Mouse (Mus musculus) kidney, embryonic 15.5 days (tissue): ENCODE measurements around the gene Rgmb. TPM values are rescaled to one million over a fixed set of nuclear protein-coding genes. Genes with fewer than 3 reads are reported as not detected.
A peak's percentile ranks its signal among the peaks of the same experiment; 100 is the strongest.

Source experiments
- ATAC-seq: fragments of 200-750 bp; cut with Nextera tagmentation; replicated peaks from 2 replicates; pipeline ENCODE4 v1.8.0; 2017; ENCODE audit warnings: moderate TSS enrichment; ENCODE audit not compliant: low FRiP score
- H3K27ac ChIP-seq: fragments of 300-500 bp; sonication (generic); 2 replicates; pipeline ENCODE4 v1.5.1; 2015; ENCODE audit warnings: mild to moderate bottlenecking, inconsistent platforms
- H3K27me3 ChIP-seq: fragments of 300-500 bp; sonication (generic); 2 replicates; pipeline ENCODE4 v1.6.1; 2015; ENCODE audit warnings: inconsistent platforms
- H3K36me3 ChIP-seq: fragments of 300-500 bp; sonication (generic); 2 replicates; pipeline ENCODE4 v1.6.1; 2015; ENCODE audit warnings: inconsistent platforms
- H3K4me1 ChIP-seq: fragments of 300-500 bp; sonication (generic); 2 replicates; pipeline ENCODE4 v1.6.1; 2015; ENCODE audit warnings: inconsistent platforms
- H3K4me2 ChIP-seq: fragments of 300-500 bp; sonication (generic); 2 replicates; pipeline ENCODE4 v1.6.1; 2015; ENCODE audit warnings: moderate library complexity, mild to moderate bottlenecking, inconsistent platforms
- H3K4me3 ChIP-seq: fragments of 300-500 bp; sonication (generic); replicated peaks from 2 replicates; pipeline ENCODE4 v1.5.1; 2015; ENCODE audit warnings: mild to moderate bottlenecking, inconsistent platforms
- H3K9ac ChIP-seq: fragments of 300-500 bp; sonication (generic); 2 replicates; pipeline ENCODE4 v1.6.1; 2015; ENCODE audit warnings: mild to moderate bottlenecking, inconsistent platforms
- H3K9me3 ChIP-seq: fragments of 300-500 bp; sonication (generic); replicated peaks from 2 replicates; pipeline ENCODE4 v1.6.1; 2016; ENCODE audit warnings: inconsistent platforms
- WGBS: fragments of 180-500 bp; shearing (Covaris S2); methylation state at CpG from one replicate; pipeline ENCODE4 v1.1.7; 2015; ENCODE audit warnings: mixed read lengths; 5-methylcytosine and 5-hydroxymethylcytosine counted together
- polyA plus RNA-seq: library from polyadenylated mRNA; unstranded; fragments of >200 nt; fragmentation: Nextera tagmentation; extraction: Ambion mirVana; gene quantifications from 2 replicates; pipeline ENCODE4 v1.2.1, GENCODE M21; 2015

Rgmb gene
- polyA plus RNA-seq, 1 experiment from 2014 or later: 13.3 TPM

DNA sequence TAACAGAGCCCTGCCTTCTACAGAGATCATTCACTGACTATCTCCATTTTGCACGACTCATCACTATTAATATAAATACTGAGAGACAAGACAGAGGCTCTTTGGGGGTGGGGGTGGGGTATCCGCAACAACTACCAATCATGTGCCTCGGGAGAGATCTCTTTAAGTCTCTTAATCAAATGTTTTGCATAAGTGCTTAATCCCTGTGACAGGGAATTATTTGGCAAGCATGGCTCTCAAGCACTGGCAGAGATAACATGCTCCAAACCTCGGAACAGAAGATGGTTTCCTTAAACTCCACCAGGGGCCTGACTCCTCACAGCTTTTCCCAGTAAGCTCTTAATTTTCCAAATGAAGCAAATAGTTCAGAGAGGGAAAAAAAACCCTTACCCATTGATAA is 22.8 kb downstream of the Rgmb start:
- H3K4me3 ChIP-seq: no peak overlapping the region
- WGBS: 62% methylated on average over 4 of the region's 4 CpGs
- no peak overlapping the region for H3K4me2 ChIP-seq
- no peak for ATAC-seq
- H3K9ac ChIP-seq: no peak overlapping the region
- 0 out of 2 replicates have a peak overlapping the region, but pooled peaks have one; percentile 78 for H3K27ac ChIP-seq
- peaks cover 25% of the 10 kb centered on the region for H3K36me3 ChIP-seq
- H3K9me3 ChIP-seq: no peaks in the 10 kb centered on the region
- H3K4me1 ChIP-seq: peaks cover 64% of the 10 kb centered on the region
- no peaks in the 10 kb centered on the region for H3K27me3 ChIP-seq

DNA sequence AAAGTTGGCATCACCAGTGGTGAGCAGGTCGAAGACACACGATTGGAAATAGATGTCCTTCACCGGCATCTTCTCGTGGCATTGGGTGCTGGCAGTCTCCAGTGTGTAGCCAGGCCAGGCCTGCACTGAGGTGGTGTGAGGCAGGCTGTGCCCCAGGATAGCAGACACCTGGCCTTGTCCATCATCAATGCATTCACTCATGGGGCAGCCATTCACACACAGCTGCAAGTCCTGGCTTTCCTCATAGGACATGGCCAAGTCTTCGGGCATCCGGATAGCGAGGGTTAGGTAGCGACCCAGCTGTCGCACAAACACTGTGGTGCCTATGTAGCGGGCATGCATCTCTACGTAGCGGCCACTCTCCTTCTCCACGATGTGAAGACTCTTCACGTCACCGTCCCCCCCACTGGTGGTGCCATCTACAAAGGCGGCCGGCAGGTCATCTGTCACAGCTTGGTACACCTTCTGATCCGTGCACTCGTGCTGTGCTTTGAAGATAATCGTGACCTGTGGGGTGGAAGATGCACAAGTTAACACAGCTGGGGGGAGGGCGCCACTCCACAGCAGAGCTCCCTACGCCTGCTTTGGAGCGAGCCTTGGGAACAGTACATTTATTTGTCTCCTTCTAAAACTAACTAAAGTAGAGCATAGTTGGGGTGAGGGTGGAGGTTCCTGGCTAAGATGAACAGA is 23.4 kb downstream of the Rgmb start:
- Histone ChIP-seq H3K27me3 (no peaks in the 10 kb centered on the region), H3K36me3 (peaks cover 25% of the 10 kb centered on the region), H3K27ac (no peak overlapping the region), H3K4me2 (no peak overlapping the region), H3K4me1 (peaks cover 61% of the 10 kb centered on the region), H3K9me3 (no peaks in the 10 kb centered on the region), H3K9ac (no peak overlapping the region), H3K4me3 (no peak overlapping the region)
- ATAC-seq: no peak
- 88% methylated on average over 23 of the region's 23 CpGs for WGBS

GRCm38 (mm10) chr17:15804008-15804812 is 26.6 kb downstream of the Rgmb start:
- H3K4me3 ChIP-seq: no peak overlapping the region
- peaks cover 20% of the 10 kb centered on the region for H3K36me3 ChIP-seq
- WGBS: 42% methylated on average over 15 of the region's 15 CpGs
- H3K27me3 ChIP-seq: no peaks in the 10 kb centered on the region
- no peak overlapping the region for H3K9ac ChIP-seq
- no peak overlapping the region for H3K4me2 ChIP-seq
- peak; percentile 38; the same call in 1 of the 2 replicates for ATAC-seq
- H3K4me1 ChIP-seq: peaks cover 40% of the 10 kb centered on the region
- H3K27ac ChIP-seq: no peak overlapping the region
- H3K9me3 ChIP-seq: no peaks in the 10 kb centered on the region

- WGBS: 51% methylated on average over 3 of the region's 3 CpGs
- no peaks in the 10 kb centered on the region for H3K27me3 ChIP-seq
- no peak overlapping the region for H3K4me3 ChIP-seq
- H3K27ac ChIP-seq: no peak overlapping the region
- no peaks in the 10 kb centered on the region for H3K36me3 ChIP-seq
- no peak for ATAC-seq
- 0 out of 2 replicates have a peak, but pooled peaks cover 1% of the 10 kb centered on the region for H3K4me1 ChIP-seq
- H3K9me3 ChIP-seq: no peaks in the 10 kb centered on the region
- no peak overlapping the region for H3K4me2 ChIP-seq
- no peak overlapping the region for H3K9ac ChIP-seq
These were observed 31.5 kb downstream of the Rgmb start for GRCm38 (mm10) chr17:15799195-15799793.

- no peak overlapping the region for H3K9ac ChIP-seq
- 88% methylated on average over 8 of the region's 8 CpGs for WGBS
- no peak overlapping the region for H3K27ac ChIP-seq
- no peak for ATAC-seq
- no peak overlapping the region for H3K4me3 ChIP-seq
- no peaks in the 10 kb centered on the region for H3K27me3 ChIP-seq
- no peaks in the 10 kb centered on the region for H3K9me3 ChIP-seq
- no peaks in the 10 kb centered on the region for H3K4me1 ChIP-seq
- no peak overlapping the region for H3K4me2 ChIP-seq
- H3K36me3 ChIP-seq: no peaks in the 10 kb centered on the region
These were observed 40.1 kb downstream of the Rgmb start for GRCm38 (mm10) chr17:15790716-15791115.

DNA sequence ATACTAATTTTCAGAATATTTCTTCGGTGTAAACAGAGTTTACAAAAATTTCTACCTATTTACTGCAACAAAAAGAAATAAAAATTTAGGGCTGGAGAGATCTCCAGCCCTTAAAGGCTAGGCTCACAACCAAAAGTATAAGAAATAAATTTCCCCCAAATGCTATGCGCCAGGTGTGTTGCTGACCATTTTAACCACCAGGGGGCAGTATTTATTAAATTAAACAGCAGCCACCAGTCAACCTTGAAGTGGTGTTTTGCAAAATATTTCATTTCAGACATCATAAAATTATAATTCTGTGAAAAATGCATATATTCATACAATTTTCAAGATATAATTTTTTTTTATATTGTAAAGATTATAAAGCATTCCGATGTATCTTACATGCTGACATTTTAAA is 43.8 kb downstream of the Rgmb start:
- WGBS: 30% methylated on average over 3 of the region's 3 CpGs
- H3K27me3 ChIP-seq: no peaks in the 10 kb centered on the region
- no peak overlapping the region for H3K9ac ChIP-seq
- H3K9me3 ChIP-seq: no peaks in the 10 kb centered on the region
- H3K27ac ChIP-seq: no peak overlapping the region
- no peak overlapping the region for H3K4me2 ChIP-seq
- no peak for ATAC-seq
- no peaks in the 10 kb centered on the region for H3K4me1 ChIP-seq
- H3K4me3 ChIP-seq: no peak overlapping the region
- no peaks in the 10 kb centered on the region for H3K36me3 ChIP-seq

GRCm38 (mm10) chr17:15777979-15778378 is 52.9 kb downstream of the Rgmb start:
- WGBS: 85% methylated on average over 6 of the region's 6 CpGs
- H3K36me3 ChIP-seq: 0 out of 2 replicates have a peak, but pooled peaks cover under 1% of the 10 kb centered on the region
- no peak overlapping the region for H3K4me2 ChIP-seq
- ATAC-seq: no peak
- H3K4me3 ChIP-seq: no peak overlapping the region
- H3K9me3 ChIP-seq: no peaks in the 10 kb centered on the region
- H3K4me1 ChIP-seq: no peaks in the 10 kb centered on the region
- no peak overlapping the region for H3K27ac ChIP-seq
- H3K9ac ChIP-seq: no peak overlapping the region
- H3K27me3 ChIP-seq: no peaks in the 10 kb centered on the region

DNA sequence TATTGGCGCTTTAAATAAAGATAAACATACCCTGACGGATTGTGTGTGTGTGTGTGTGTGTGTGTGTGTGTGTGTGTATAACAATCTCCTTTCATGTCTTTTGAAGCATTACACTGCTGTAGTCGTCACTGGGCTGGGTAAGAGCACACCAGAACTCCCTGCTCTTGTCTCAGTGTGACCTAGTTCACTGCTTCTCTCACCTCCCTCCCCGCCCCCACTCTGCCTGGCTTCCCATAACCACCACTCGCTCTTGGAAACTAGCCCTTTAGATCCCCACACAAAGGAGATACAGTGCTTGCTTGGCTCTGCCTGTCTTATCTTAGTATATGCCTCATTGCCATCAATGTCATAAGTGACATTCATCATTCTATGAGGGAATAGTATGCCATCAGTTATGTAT is 54.5 kb downstream of the Rgmb start:
- peaks cover 10% of the 10 kb centered on the region for H3K36me3 ChIP-seq
- H3K4me1 ChIP-seq: no peaks in the 10 kb centered on the region
- H3K27me3 ChIP-seq: no peaks in the 10 kb centered on the region
- no peak overlapping the region for H3K9ac ChIP-seq
- H3K27ac ChIP-seq: no peak overlapping the region
- H3K4me3 ChIP-seq: no peak overlapping the region
- 64% methylated on average over 5 of the region's 5 CpGs for WGBS
- H3K9me3 ChIP-seq: no peaks in the 10 kb centered on the region
- ATAC-seq: no peak
- no peak overlapping the region for H3K4me2 ChIP-seq

DNA sequence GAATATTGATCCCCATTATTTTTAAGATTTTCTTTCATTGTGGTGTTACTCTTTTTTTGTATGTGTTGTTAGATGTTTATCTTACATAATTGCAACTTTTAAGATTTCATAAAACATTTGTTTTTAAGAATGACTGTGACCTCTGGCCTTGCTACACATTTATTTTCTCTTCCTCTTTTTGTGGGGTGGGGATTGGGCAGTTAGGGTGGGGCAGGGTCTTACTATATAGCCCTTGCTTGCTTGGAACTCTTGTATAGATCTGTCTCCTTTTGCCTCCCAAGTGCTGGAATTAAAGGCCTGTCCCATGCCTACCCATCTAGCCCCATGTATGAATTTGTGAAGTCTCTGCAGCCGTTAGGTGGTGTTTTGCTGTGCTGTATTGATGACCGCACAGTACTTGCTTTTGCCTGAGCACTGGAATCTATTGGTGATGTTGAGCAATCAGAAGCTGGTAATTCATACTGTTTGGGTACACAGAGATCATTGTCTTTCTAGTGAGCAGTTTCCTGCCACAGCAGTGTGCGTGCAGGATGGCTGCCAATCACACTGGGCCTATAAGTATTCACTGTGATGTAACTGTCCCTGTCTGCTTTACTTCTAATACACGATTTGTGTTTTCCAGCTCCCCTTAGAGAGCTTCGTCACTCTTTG is 56.1 kb downstream of the Rgmb start:
- ATAC-seq: no peak
- H3K9ac ChIP-seq: no peak overlapping the region
- 85% methylated on average over 5 of the region's 5 CpGs for WGBS
- no peak overlapping the region for H3K27ac ChIP-seq
- no peaks in the 10 kb centered on the region for H3K27me3 ChIP-seq
- no peak overlapping the region for H3K4me3 ChIP-seq
- H3K9me3 ChIP-seq: no peaks in the 10 kb centered on the region
- H3K4me1 ChIP-seq: no peaks in the 10 kb centered on the region
- H3K36me3 ChIP-seq: peaks cover 25% of the 10 kb centered on the region
- H3K4me2 ChIP-seq: no peak overlapping the region

DNA sequence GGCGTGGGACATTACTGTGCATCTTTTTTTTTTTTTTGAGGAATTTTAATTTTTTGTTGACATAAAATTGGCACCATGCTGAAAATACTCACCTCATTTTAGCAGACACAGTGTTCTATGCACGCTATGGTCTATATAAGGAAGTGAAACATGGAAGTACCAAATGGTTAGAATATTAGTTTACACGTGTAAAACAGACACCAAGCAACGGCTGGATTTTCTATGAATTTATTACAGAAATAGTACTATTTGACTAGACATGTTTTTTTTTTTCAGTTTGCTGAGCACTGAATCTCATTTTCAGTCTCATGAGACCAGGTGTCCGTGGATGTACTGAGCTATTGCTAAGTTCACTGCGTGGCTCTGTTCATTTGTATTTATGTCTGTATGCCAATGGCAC is 56.9 kb downstream of the Rgmb start:
- no peaks in the 10 kb centered on the region for H3K27me3 ChIP-seq
- no peaks in the 10 kb centered on the region for H3K4me1 ChIP-seq
- H3K4me2 ChIP-seq: no peak overlapping the region
- WGBS: 85% methylated on average over 6 of the region's 6 CpGs
- H3K4me3 ChIP-seq: no peak overlapping the region
- no peak overlapping the region for H3K9ac ChIP-seq
- no peaks in the 10 kb centered on the region for H3K9me3 ChIP-seq
- ATAC-seq: no peak
- H3K36me3 ChIP-seq: peaks cover 33% of the 10 kb centered on the region
- H3K27ac ChIP-seq: no peak overlapping the region

DNA sequence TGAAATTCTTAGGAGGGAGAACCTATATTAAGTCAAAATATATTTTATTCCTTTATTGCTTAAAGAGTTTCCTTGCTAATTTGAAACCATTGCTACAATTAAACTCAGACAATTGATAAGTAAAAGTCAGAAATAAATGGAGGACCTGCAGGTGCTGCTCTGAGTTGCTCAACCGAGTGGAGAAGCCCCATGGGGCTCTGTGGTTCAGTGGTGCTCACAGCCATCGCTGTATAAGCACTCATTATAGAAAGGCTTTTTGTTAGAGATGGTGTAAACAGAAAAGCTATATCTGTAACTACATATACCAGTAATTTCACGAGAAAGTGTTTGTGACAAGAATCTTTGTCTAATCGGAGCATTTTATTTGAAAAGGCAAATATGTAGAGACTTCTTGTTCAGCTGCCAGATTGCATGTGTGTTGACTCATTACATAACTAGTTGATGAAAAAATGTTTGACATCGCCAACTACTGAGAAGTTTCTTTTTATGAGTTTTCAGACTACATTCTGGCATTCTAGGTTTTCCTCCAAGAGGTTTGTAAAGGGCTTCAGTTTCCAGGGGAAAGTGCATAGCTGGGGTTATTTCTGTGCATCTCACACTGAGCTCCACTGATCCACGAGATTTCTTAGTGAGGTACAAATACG is 61.6 kb downstream of the Rgmb start:
- Histone ChIP-seq H3K4me1 (no peaks in the 10 kb centered on the region), H3K9me3 (no peaks in the 10 kb centered on the region), H3K4me3 (no peak overlapping the region), H3K27me3 (no peaks in the 10 kb centered on the region), H3K9ac (no peak overlapping the region), H3K27ac (no peak overlapping the region), H3K4me2 (no peak overlapping the region), H3K36me3 (peaks cover 73% of the 10 kb centered on the region)
- 83% methylated on average over 7 of the region's 7 CpGs for WGBS
- ATAC-seq: no peak
